Mouse (Mus musculus) neural tube, embryonic 15.5 days (tissue): Measurements from ENCODE around the gene Rit1. TPM values are rescaled to one million over a fixed set of nuclear protein-coding genes. Genes with fewer than 3 reads are reported as not detected.
"Not testable (repeated sequence)": the region's sequence is repeated elsewhere in the genome, so short reads cannot be mapped to it uniquely, and the experiment has no call there.

ENCODE experiments used
- ATAC-seq: fragments of 200-750 bp; cut with Nextera tagmentation; 2 replicates; pipeline ENCODE4 v1.8.0; 2017; ENCODE audit warnings: mild to moderate bottlenecking, moderate TSS enrichment, moderate library complexity; ENCODE audit not compliant: low FRiP score
- H3K27ac ChIP-seq: fragments of 300-500 bp; sonication (generic); replicated peaks from 2 replicates; pipeline ENCODE4 v1.5.1; 2015; ENCODE audit warnings: mild to moderate bottlenecking, inconsistent platforms
- H3K27me3 ChIP-seq: fragments of 300-500 bp; sonication (generic); replicated peaks from 2 replicates; pipeline ENCODE4 v1.6.1; 2015; ENCODE audit warnings: inconsistent platforms
- H3K36me3 ChIP-seq: fragments of 300-500 bp; sonication (generic); 2 replicates; pipeline ENCODE4 v1.6.1; 2015; ENCODE audit warnings: inconsistent platforms
- H3K4me1 ChIP-seq: fragments of 300-500 bp; sonication (generic); 2 replicates; pipeline ENCODE4 v1.6.1; 2015; ENCODE audit warnings: inconsistent platforms
- H3K4me2 ChIP-seq: fragments of 300-500 bp; sonication (generic); 2 replicates; pipeline ENCODE4 v1.6.1; 2015; ENCODE audit warnings: inconsistent platforms, mild to moderate bottlenecking, moderate library complexity
- H3K4me3 ChIP-seq: fragments of 300-500 bp; sonication (generic); replicated peaks from 2 replicates; pipeline ENCODE4 v1.5.1; 2015; ENCODE audit warnings: mild to moderate bottlenecking, inconsistent platforms
- H3K9ac ChIP-seq: fragments of 300-500 bp; sonication (generic); replicated peaks from 2 replicates; pipeline ENCODE4 v1.6.1; 2015; ENCODE audit warnings: mild to moderate bottlenecking, inconsistent platforms
- H3K9me3 ChIP-seq: fragments of 300-500 bp; sonication (generic); replicated peaks from 2 replicates; pipeline ENCODE4 v1.6.1; 2016; ENCODE audit warnings: inconsistent platforms
- WGBS: fragments of 180-500 bp; shearing (Covaris S2); methylation state at CpG from one replicate; pipeline ENCODE4 v1.1.7; 2015; ENCODE audit warnings: mixed read lengths; 5-methylcytosine and 5-hydroxymethylcytosine counted together
- polyA plus RNA-seq: library from polyadenylated mRNA; unstranded; fragments of >200 nt; fragmentation: Nextera tagmentation; extraction: Ambion mirVana; gene quantifications from 2 replicates; pipeline ENCODE4 v1.2.1, GENCODE M21; 2015

Gene Rit1
- polyA plus RNA-seq, 1 experiment from 2014 or later: 67.5 TPM

GRCm38 (mm10) chr3:88698834-88699233 is 17.8 kb upstream of the Rit1 start:
- WGBS: 95% methylated on average over 6 of the region's 6 CpGs
- Histone ChIP-seq H3K36me3 (peaks cover 91% of the 10 kb centered on the region), H3K9ac (no peak overlapping the region), H3K4me1 (no peaks in the 10 kb centered on the region), H3K27ac (no peak overlapping the region), H3K27me3 (no peaks in the 10 kb centered on the region), H3K4me2 (no peak overlapping the region), H3K9me3 (no peaks in the 10 kb centered on the region), H3K4me3 (no peak overlapping the region)
- no peak for ATAC-seq

GRCm38 (mm10) chr3:88700247-88700646 is 16.4 kb upstream of the Rit1 start:
- Histone ChIP-seq H3K4me1 (no peaks in the 10 kb centered on the region), H3K4me2 (no peak overlapping the region), H3K9me3 (no peaks in the 10 kb centered on the region), H3K27ac (no peak overlapping the region), H3K4me3 (no peak overlapping the region), H3K36me3 (peaks cover 88% of the 10 kb centered on the region), H3K9ac (no peak overlapping the region), H3K27me3 (no peaks in the 10 kb centered on the region)
- ATAC-seq: no peak
- WGBS: 76% methylated on average over 3 of the region's 3 CpGs

GRCm38 (mm10) chr3:88701222-88701621 is 15.4 kb upstream of the Rit1 start:
- Histone ChIP-seq H3K9ac (no peak overlapping the region), H3K27me3 (no peaks in the 10 kb centered on the region), H3K4me2 (no peak overlapping the region), H3K27ac (no peak overlapping the region), H3K4me1 (no peaks in the 10 kb centered on the region), H3K4me3 (no peak overlapping the region), H3K36me3 (peaks cover 80% of the 10 kb centered on the region), H3K9me3 (no peaks in the 10 kb centered on the region)
- no peak for ATAC-seq
- 90% methylated on average over 3 of the region's 3 CpGs for WGBS

- Histone ChIP-seq H3K27ac (no peak overlapping the region), H3K4me1 (peaks cover 19% of the 10 kb centered on the region), H3K4me2 (no peak overlapping the region), H3K9me3 (no peaks in the 10 kb centered on the region), H3K36me3 (peaks cover 51% of the 10 kb centered on the region), H3K9ac (no peak overlapping the region), H3K27me3 (no peaks in the 10 kb centered on the region), H3K4me3 (no peak overlapping the region)
- WGBS: 96% methylated on average over 4 of the region's 4 CpGs
- ATAC-seq: no peak
These were observed 2.9 kb upstream of the Rit1 start for GRCm38 (mm10) chr3:88713709-88714108.

- Histone ChIP-seq H3K27me3 (no peaks in the 10 kb centered on the region), H3K4me1 (peaks cover 29% of the 10 kb centered on the region), H3K4me3 (no peak overlapping the region), H3K27ac (no peak overlapping the region), H3K9ac (no peak overlapping the region), H3K4me2 (no peak overlapping the region), H3K9me3 (no peaks in the 10 kb centered on the region), H3K36me3 (peaks cover 44% of the 10 kb centered on the region)
- WGBS: 91% methylated on average over 2 of the region's 2 CpGs
- no peak for ATAC-seq
These were observed 1.9 kb upstream of the Rit1 start for GRCm38 (mm10) chr3:88714725-88715124.

GRCm38 (mm10) chr3:88715716-88716115 is 922 bp upstream of the Rit1 start:
- not testable (repeated sequence) for H3K9ac ChIP-seq, H3K4me3 ChIP-seq, H3K27me3 ChIP-seq, H3K27ac ChIP-seq, H3K9me3 ChIP-seq, H3K4me2 ChIP-seq, ATAC-seq
- Histone ChIP-seq H3K4me1 (peaks cover 29% of the 10 kb centered on the region), H3K36me3 (peaks cover 42% of the 10 kb centered on the region)
- 90% methylated on average over 5 of the region's 5 CpGs for WGBS

- peak overlapping the region; percentile 63 for H3K27ac ChIP-seq
- H3K36me3 ChIP-seq: peaks cover 37% of the 10 kb centered on the region
- WGBS: 7% methylated on average over 9 of the region's 9 CpGs
- peak overlapping the region; percentile 59 for H3K4me3 ChIP-seq
- peaks cover 29% of the 10 kb centered on the region for H3K4me1 ChIP-seq
- peak; percentile 64 for ATAC-seq
- no peaks in the 10 kb centered on the region for H3K9me3 ChIP-seq
- H3K4me2 ChIP-seq: peak overlapping the region; percentile 87
- no peaks in the 10 kb centered on the region for H3K27me3 ChIP-seq
- H3K9ac ChIP-seq: peak overlapping the region; percentile 65
These were observed 660 bp downstream of the Rit1 start for GRCm38 (mm10) chr3:88717198-88717798.

GRCm38 (mm10) chr3:88717831-88718230 is 1.2 kb downstream of the Rit1 start:
- 76% methylated on average over 1 of the region's 1 CpGs for WGBS
- Histone ChIP-seq H3K27me3 (no peaks in the 10 kb centered on the region), H3K4me1 (peaks cover 29% of the 10 kb centered on the region), H3K4me2 (peak overlapping the region; percentile 87), H3K27ac (no peak overlapping the region), H3K9me3 (no peaks in the 10 kb centered on the region), H3K9ac (no peak overlapping the region), H3K4me3 (peak overlapping the region; percentile 9), H3K36me3 (peaks cover 34% of the 10 kb centered on the region)
- ATAC-seq: no peak

GRCm38 (mm10) chr3:88719098-88719497 is 2.5 kb downstream of the Rit1 start:
- Histone ChIP-seq H3K27ac (no peak overlapping the region), H3K27me3 (no peaks in the 10 kb centered on the region), H3K9ac (no peak overlapping the region), H3K4me3 (no peak overlapping the region), H3K36me3 (peaks cover 30% of the 10 kb centered on the region), H3K4me2 (peak overlapping the region; percentile 87), H3K4me1 (peaks cover 29% of the 10 kb centered on the region), H3K9me3 (no peaks in the 10 kb centered on the region)
- WGBS: 72% methylated on average over 2 of the region's 2 CpGs
- ATAC-seq: no peak

- WGBS: 93% methylated on average over 2 of the region's 2 CpGs
- Histone ChIP-seq H3K36me3 (peaks cover 23% of the 10 kb centered on the region), H3K4me1 (no peaks in the 10 kb centered on the region), H3K4me3 (no peak overlapping the region), H3K9ac (no peak overlapping the region), H3K9me3 (no peaks in the 10 kb centered on the region), H3K4me2 (no peak overlapping the region), H3K27ac (no peak overlapping the region), H3K27me3 (no peaks in the 10 kb centered on the region)
- ATAC-seq: no peak
These were observed 19.9 kb downstream of the Rit1 start for GRCm38 (mm10) chr3:88736556-88736955.

- Histone ChIP-seq H3K9me3 (no peaks in the 10 kb centered on the region), H3K4me3 (no peak overlapping the region), H3K27ac (no peak overlapping the region), H3K36me3 (peaks cover 18% of the 10 kb centered on the region), H3K27me3 (no peaks in the 10 kb centered on the region), H3K4me1 (no peaks in the 10 kb centered on the region), H3K4me2 (no peak overlapping the region), H3K9ac (no peak overlapping the region)
- ATAC-seq: no peak
- 59% methylated on average over 3 of the region's 3 CpGs for WGBS
These were observed 22.0 kb downstream of the Rit1 start for GRCm38 (mm10) chr3:88738641-88739040.

GRCm38 (mm10) chr3:88740147-88740546 is 23.5 kb downstream of the Rit1 start:
- Histone ChIP-seq H3K4me2 (no peak overlapping the region), H3K9me3 (no peaks in the 10 kb centered on the region), H3K27ac (no peak overlapping the region), H3K9ac (no peak overlapping the region), H3K4me3 (no peak overlapping the region), H3K4me1 (no peaks in the 10 kb centered on the region), H3K36me3 (peaks cover 26% of the 10 kb centered on the region), H3K27me3 (no peaks in the 10 kb centered on the region)
- WGBS: 95% methylated on average over 3 of the region's 3 CpGs
- ATAC-seq: no peak
